ENCODE assay signal across 25 mouse cellular contexts in genomic region chr12:59616075-59616474, GRCm38 (mm10).
"Had no signal": no experiment of that assay in that cellular context is flagged by ENCODE, and none has a peak within 500 bp of the region (broad histone marks: within the 10 kb centered on the region; RNA-seq: fewer than 3 reads in every experiment).

No protein-coding gene starts in this region.

- DNase-seq: gastrocnemius, adult 2 months; gastrocnemius, postnatal 10 days; gastrocnemius, postnatal 25 days; heart, adult 18-20 months; heart, postnatal 10 days; heart, postnatal 4 days; kidney, adult 18-20 months; kidney, adult 8-10 months; kidney, postnatal 10 days; kidney, postnatal 25 days; layer of hippocampus, adult 9-11 months; layer of hippocampus, postnatal 36 days had no signal

- H3K27me3 ChIP-seq: heart, embryonic 12.5 days; hindbrain, embryonic 12.5 days; intestine, embryonic 15.5 days; limb, embryonic 13.5 days; limb, embryonic 15.5 days; liver, embryonic 12.5 days had no signal

- ATAC-seq: hindbrain, embryonic 16.5 days; inflammation-experienced regulatory T-cells, adult 6 months; intestine, embryonic 15.5 days; intestine, postnatal 0 days; liver, embryonic 12.5 days had no signal

- H3K9ac ChIP-seq: heart, embryonic 12.5 days; hindbrain, embryonic 12.5 days; hindbrain, embryonic 14.5 days; intestine, embryonic 15.5 days; limb, embryonic 13.5 days; limb, embryonic 15.5 days; liver, embryonic 12.5 days; liver, embryonic 14.5 days had no signal

- H3K9me3 ChIP-seq: heart, embryonic 10.5 days; heart, embryonic 12.5 days; hindbrain, embryonic 10.5 days; hindbrain, embryonic 12.5 days; intestine, embryonic 15.5 days; limb, embryonic 13.5 days; limb, embryonic 15.5 days; liver, embryonic 12.5 days had no signal

- H3K4me3 ChIP-seq: gastrocnemius, adult 2 months; heart, embryonic 10.5 days; heart, embryonic 12.5 days; hindbrain, embryonic 10.5 days; hindbrain, embryonic 12.5 days; intestine, embryonic 15.5 days; limb, embryonic 13.5 days; limb, embryonic 15.5 days; liver, embryonic 12.5 days had no signal

- H3K4me2 ChIP-seq: heart, embryonic 12.5 days; hindbrain, embryonic 12.5 days; hindbrain, embryonic 14.5 days; intestine, embryonic 15.5 days; limb, embryonic 13.5 days; limb, embryonic 15.5 days; liver, embryonic 12.5 days had no signal

- H3K27ac ChIP-seq: gastrocnemius, adult 2 months; heart, embryonic 10.5 days; hindbrain, embryonic 10.5 days; hindbrain, embryonic 12.5 days; hindbrain, embryonic 14.5 days; intestine, embryonic 15.5 days; limb, embryonic 13.5 days; limb, embryonic 15.5 days; liver, embryonic 12.5 days; liver, embryonic 14.5 days had no signal

- H3K36me3 ChIP-seq: heart, embryonic 10.5 days; heart, embryonic 12.5 days; hindbrain, embryonic 10.5 days; hindbrain, embryonic 12.5 days; intestine, embryonic 15.5 days; limb, embryonic 13.5 days; limb, embryonic 15.5 days; liver, embryonic 12.5 days had no signal

- H3K4me1 ChIP-seq: heart, embryonic 10.5 days; heart, embryonic 12.5 days; hindbrain, embryonic 10.5 days; hindbrain, embryonic 12.5 days; intestine, embryonic 15.5 days; limb, embryonic 13.5 days; limb, embryonic 15.5 days; liver, embryonic 12.5 days had no signal
